ENCODE assay signal across 8 mouse cellular contexts in genomic region chr3:152980431-152980830, GRCm38 (mm10). TPM values are rescaled to one million over a fixed set of nuclear protein-coding genes. Genes with fewer than 3 reads are reported as not detected.
DNase-seq lines count a peak whose midpoint lies in the region; ATAC-seq lines count a peak whose summit lies in the region.

No protein-coding gene starts in this region.

- WGBS in heart, embryonic 10.5 days: 8% methylated on average over 6 of the region's 6 CpGs
- 10% methylated on average over 6 of the region's 6 CpGs for WGBS in limb, embryonic 12.5 days
- WGBS in stomach, embryonic 14.5 days: 15% methylated on average over 6 of the region's 6 CpGs

- H3K27me3 ChIP-seq in heart, embryonic 10.5 days (ENCODE audit: insufficient read depth, poor library complexity, severe bottlenecking): peaks cover 61% of the 10 kb centered on the region
- H3K27me3 ChIP-seq in limb, embryonic 12.5 days: peaks cover 56% of the 10 kb centered on the region
- H3K27me3 ChIP-seq in stomach, embryonic 14.5 days (ENCODE audit: control insufficient read depth, insufficient read depth, low read length): peaks cover 11% of the 10 kb centered on the region

- intact Hi-C loops in heart, postnatal 14 days (cut with DNase I): no loop called here

- H3K9ac ChIP-seq in limb, embryonic 12.5 days (replicated peaks): no peak overlapping the region
- no peak overlapping the region for H3K9ac ChIP-seq in stomach, embryonic 14.5 days (replicated peaks; ENCODE audit: low read depth, low read length)

- no peaks in the 10 kb centered on the region for H3K9me3 ChIP-seq in heart, embryonic 10.5 days
- no peaks in the 10 kb centered on the region for H3K9me3 ChIP-seq in limb, embryonic 12.5 days
- no peaks in the 10 kb centered on the region for H3K9me3 ChIP-seq in stomach, embryonic 14.5 days (ENCODE audit: control insufficient read depth, low read depth, low read length)

- H3K4me2 ChIP-seq in limb, embryonic 12.5 days: peak overlapping the region; percentile 77
- peak overlapping the region; percentile 67 for H3K4me2 ChIP-seq in stomach, embryonic 14.5 days (replicated peaks; ENCODE audit: low read depth, low read length)

- peak; percentile 70 for DNase-seq in heart, embryonic 10.5 days (ENCODE audit: low spot score)
- no peak for DNase-seq in heart, postnatal 14 days
- DNase-seq in brain, adult 2 months (ENCODE audit: low read depth, low spot score): peak; percentile 63
- DNase-seq in gastrocnemius, postnatal 25 days: peak; percentile 16
- DNase-seq in embryo, embryonic 9.5 days (ENCODE audit: extremely low spot score): no peak
- DNase-seq in lung, postnatal 36 days: no peak

- peak; percentile 21; the same call in 1 of the 2 replicates for ATAC-seq in limb, embryonic 12.5 days (ENCODE audit: insufficient number of reproducible peaks, insufficient read depth, low FRiP score, low TSS enrichment, low read depth)
- ATAC-seq in stomach, embryonic 14.5 days (ENCODE audit: insufficient number of reproducible peaks, insufficient read depth, low FRiP score, low read depth): no peak

- peak overlapping the region; percentile 66 for H3K4me3 ChIP-seq in heart, embryonic 10.5 days
- H3K4me3 ChIP-seq in limb, embryonic 12.5 days (replicated peaks): peak overlapping the region; percentile 51
- H3K4me3 ChIP-seq in stomach, embryonic 14.5 days (ENCODE audit: low read depth, low read length): peak overlapping the region; percentile 38

- H3K36me3 ChIP-seq in heart, embryonic 10.5 days: no peaks in the 10 kb centered on the region
- no peaks in the 10 kb centered on the region for H3K36me3 ChIP-seq in limb, embryonic 12.5 days
- H3K36me3 ChIP-seq in stomach, embryonic 14.5 days (ENCODE audit: control insufficient read depth, insufficient read depth, low read length): no peaks in the 10 kb centered on the region

- H3K27ac ChIP-seq in heart, embryonic 10.5 days: no peak overlapping the region
- H3K27ac ChIP-seq in limb, embryonic 12.5 days: no peak overlapping the region
- H3K27ac ChIP-seq in stomach, embryonic 14.5 days (ENCODE audit: low read length): no peak overlapping the region

- H3K4me1 ChIP-seq in heart, embryonic 10.5 days: peaks cover 23% of the 10 kb centered on the region
- peaks cover 12% of the 10 kb centered on the region for H3K4me1 ChIP-seq in limb, embryonic 12.5 days (replicated peaks)
- H3K4me1 ChIP-seq in stomach, embryonic 14.5 days (ENCODE audit: control insufficient read depth, insufficient read depth, low read length): peaks cover 7% of the 10 kb centered on the region; the same call in 1 of the 2 replicates

RNA-seq across cellular contexts. Expression of gene St6galnac5, which starts 1.6 kb away (rescaled TPM):
- 0.70 and 1.3 TPM in 2 replicates for polyA plus RNA-seq in heart, embryonic 10.5 days (2016; fragmentation: Nextera tagmentation; extraction: Ambion mirVana)
- total RNA-seq in heart, postnatal 14 days (2021): not detected
- under 1 TPM in 1 of 2 experiments, not detected in 1; 0.24 TPM for total RNA-seq in gastrocnemius, postnatal 25 days (2021)
- 1.2 and 2.2 TPM in 2 replicates for polyA plus RNA-seq in limb, embryonic 12.5 days (2016; fragmentation: Nextera tagmentation; extraction: Ambion mirVana)
- polyA plus RNA-seq in stomach, embryonic 14.5 days (2014; fragmentation: Nextera tagmentation; extraction: Ambion mirVana): 1.4 and 1.5 TPM in 2 replicates

Comparison
In these comparisons a context has a peak if more than half of its experiments do, and no peak if none do; other contexts are left out.
1. DNase-seq: peak in heart, embryonic 10.5 days (single experiment), brain, adult 2 months (single experiment) and gastrocnemius, postnatal 25 days (single experiment); none in heart, postnatal 14 days (0 of 2), embryo, embryonic 9.5 days (single experiment) and lung, postnatal 36 days (single experiment).
2. Peak in every context shown above with its lines, with median percentiles within 50 percentile points of each other: H3K4me3 ChIP-seq.